Mouse (Mus musculus): ENCODE results near the gene Armh4.

DNA sequence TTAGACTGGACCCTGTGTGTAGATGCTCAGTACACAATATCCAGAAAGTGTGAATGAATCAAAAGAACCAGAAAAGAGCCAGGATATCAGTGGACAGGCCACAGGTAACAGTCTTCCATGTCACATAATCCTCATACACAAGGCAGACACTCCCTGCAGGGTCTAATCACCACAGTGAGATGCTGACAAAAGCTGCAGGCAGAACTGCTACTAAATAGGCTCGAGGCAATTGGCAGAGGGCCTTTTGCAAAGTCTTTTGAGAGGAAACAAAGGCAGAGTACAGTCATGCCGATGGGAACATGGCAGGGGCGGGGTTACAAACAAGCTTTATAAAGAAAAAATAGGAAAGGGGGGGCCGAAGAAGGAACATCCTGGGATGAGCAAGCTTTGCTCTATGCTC is 157.1 kb downstream of the Armh4 start:
- TF ChIP-seq CTCF (IDR thresholded peaks at IDR 0.05; ENCODE audit: insufficient read depth, low read depth, low read length): no peak
- no peak for TF ChIP-seq POLR2A (IDR thresholded peaks at IDR 0.05; ENCODE audit: insufficient read depth, low read depth, low read length)

Measured in olfactory bulb, adult 2 months (tissue).